Mouse (Mus musculus): ENCODE data around the gene Cox7a2. TPM values are rescaled to one million over a fixed set of nuclear protein-coding genes. Genes with fewer than 3 reads are reported as not detected.

Gene Cox7a2
- polyA plus RNA-seq (2014; fragmentation: Nextera tagmentation; extraction: Ambion mirVana) = 616 and 652 TPM in 2 replicates

GRCm38 (mm10) chr9:79759385-79760005 lies at the start of gene Cox7a2:
TSS of gene Cox7a2 (minus strand) at chr9:79759878.
- peak; percentile 100 for ATAC-seq (ENCODE audit: insufficient number of reproducible peaks, insufficient read depth, low FRiP score, low read depth)
- Histone ChIP-seq H3K9ac (replicated peaks; ENCODE audit: low read depth, low read length) (peak within 1 kb of the TSS; percentile 77), H3K27ac (ENCODE audit: low read length) (peak within 1 kb of the TSS; percentile 93), H3K4me1 (ENCODE audit: control insufficient read depth, insufficient read depth, low read length) (peaks cover 9% of the 10 kb centered on the region), H3K4me2 (replicated peaks; ENCODE audit: low read depth, low read length) (peak within 1 kb of the TSS; percentile 76), H3K4me3 (ENCODE audit: low read depth, low read length) (peak within 1 kb of the TSS; percentile 93), H3K9me3 (ENCODE audit: control insufficient read depth, low read depth, low read length) (no peaks in the 10 kb centered on the region), H3K27me3 (ENCODE audit: control insufficient read depth, insufficient read depth, low read length) (no peaks in the 10 kb centered on the region), H3K36me3 (ENCODE audit: control insufficient read depth, insufficient read depth, low read length) (peaks cover 15% of the 10 kb centered on the region)
- under 1% methylated on average over 49 of the region's 49 CpGs for WGBS

- WGBS = 64% methylated on average over 6 of the region's 6 CpGs
- H3K9me3 ChIP-seq (ENCODE audit: control insufficient read depth, low read depth, low read length) = no peaks in the 10 kb centered on the region
- no peaks in the 10 kb centered on the region for H3K4me1 ChIP-seq (ENCODE audit: control insufficient read depth, insufficient read depth, low read length)
Measured at GRCm38 (mm10) chr9:79809411-79809810, 49.7 kb upstream of the Cox7a2 start.

GRCm38 (mm10) chr9:79807178-79807577 lies 47.5 kb upstream of the Cox7a2 start:
- Histone ChIP-seq H3K27ac (ENCODE audit: low read length) (no peak overlapping the region), H3K4me1 (ENCODE audit: control insufficient read depth, insufficient read depth, low read length) (no peaks in the 10 kb centered on the region), H3K9me3 (ENCODE audit: control insufficient read depth, low read depth, low read length) (no peaks in the 10 kb centered on the region), H3K36me3 (ENCODE audit: control insufficient read depth, insufficient read depth, low read length) (no peaks in the 10 kb centered on the region), H3K4me3 (ENCODE audit: low read depth, low read length) (no peak overlapping the region), H3K4me2 (replicated peaks; ENCODE audit: low read depth, low read length) (no peak overlapping the region), H3K9ac (replicated peaks; ENCODE audit: low read depth, low read length) (no peak overlapping the region), H3K27me3 (ENCODE audit: control insufficient read depth, insufficient read depth, low read length) (no peaks in the 10 kb centered on the region)
- no peak for ATAC-seq (ENCODE audit: insufficient number of reproducible peaks, insufficient read depth, low FRiP score, low read depth)
- 47% methylated on average over 4 of the region's 4 CpGs for WGBS

More at GRCm38 (mm10) chr9:79809411-79809810, 49.7 kb upstream of the Cox7a2 start:
- Histone ChIP-seq H3K27ac (ENCODE audit: low read length) (no peak overlapping the region), H3K9ac (replicated peaks; ENCODE audit: low read depth, low read length) (no peak overlapping the region), H3K36me3 (ENCODE audit: control insufficient read depth, insufficient read depth, low read length) (no peaks in the 10 kb centered on the region), H3K4me2 (replicated peaks; ENCODE audit: low read depth, low read length) (no peak overlapping the region), H3K27me3 (ENCODE audit: control insufficient read depth, insufficient read depth, low read length) (no peaks in the 10 kb centered on the region), H3K4me3 (ENCODE audit: low read depth, low read length) (no peak overlapping the region)
- ATAC-seq (ENCODE audit: insufficient number of reproducible peaks, insufficient read depth, low FRiP score, low read depth) = no peak

GRCm38 (mm10) chr9:79806317-79807075 lies 46.8 kb upstream of the Cox7a2 start:
- H3K9ac ChIP-seq (replicated peaks; ENCODE audit: low read depth, low read length) = no peak overlapping the region
- no peak overlapping the region for H3K4me3 ChIP-seq (ENCODE audit: low read depth, low read length)
- H3K27me3 ChIP-seq (ENCODE audit: control insufficient read depth, insufficient read depth, low read length) = no peaks in the 10 kb centered on the region
- H3K27ac ChIP-seq (ENCODE audit: low read length) = no peak overlapping the region
- H3K9me3 ChIP-seq (ENCODE audit: control insufficient read depth, low read depth, low read length) = no peaks in the 10 kb centered on the region
- H3K4me2 ChIP-seq (replicated peaks; ENCODE audit: low read depth, low read length) = no peak overlapping the region
- ATAC-seq (ENCODE audit: insufficient number of reproducible peaks, insufficient read depth, low FRiP score, low read depth) = no peak
- H3K36me3 ChIP-seq (ENCODE audit: control insufficient read depth, insufficient read depth, low read length) = no peaks in the 10 kb centered on the region
- WGBS = 42% methylated on average over 12 of the region's 12 CpGs
- no peaks in the 10 kb centered on the region for H3K4me1 ChIP-seq (ENCODE audit: control insufficient read depth, insufficient read depth, low read length)

GRCm38 (mm10) chr9:79805426-79805825 lies 45.7 kb upstream of the Cox7a2 start:
- no peak overlapping the region for H3K9ac ChIP-seq (replicated peaks; ENCODE audit: low read depth, low read length)
- H3K4me2 ChIP-seq (replicated peaks; ENCODE audit: low read depth, low read length) = no peak overlapping the region
- WGBS = 89% methylated on average over 10 of the region's 10 CpGs
- no peak for ATAC-seq (ENCODE audit: insufficient number of reproducible peaks, insufficient read depth, low FRiP score, low read depth)
- no peaks in the 10 kb centered on the region for H3K9me3 ChIP-seq (ENCODE audit: control insufficient read depth, low read depth, low read length)
- H3K27me3 ChIP-seq (ENCODE audit: control insufficient read depth, insufficient read depth, low read length) = no peaks in the 10 kb centered on the region
- H3K4me1 ChIP-seq (ENCODE audit: control insufficient read depth, insufficient read depth, low read length) = no peaks in the 10 kb centered on the region
- no peak overlapping the region for H3K27ac ChIP-seq (ENCODE audit: low read length)
- no peaks in the 10 kb centered on the region for H3K36me3 ChIP-seq (ENCODE audit: control insufficient read depth, insufficient read depth, low read length)
- no peak overlapping the region for H3K4me3 ChIP-seq (ENCODE audit: low read depth, low read length)

GRCm38 (mm10) chr9:79796461-79797135 lies 36.9 kb upstream of the Cox7a2 start:
- H3K4me1 ChIP-seq (ENCODE audit: control insufficient read depth, insufficient read depth, low read length) = 0 out of 2 replicates have a peak, but pooled peaks cover 4% of the 10 kb centered on the region
- H3K27ac ChIP-seq (ENCODE audit: low read length) = no peak overlapping the region
- H3K4me2 ChIP-seq (replicated peaks; ENCODE audit: low read depth, low read length) = no peak overlapping the region
- no peaks in the 10 kb centered on the region for H3K36me3 ChIP-seq (ENCODE audit: control insufficient read depth, insufficient read depth, low read length)
- no peak overlapping the region for H3K4me3 ChIP-seq (ENCODE audit: low read depth, low read length)
- no peaks in the 10 kb centered on the region for H3K27me3 ChIP-seq (ENCODE audit: control insufficient read depth, insufficient read depth, low read length)
- no peak overlapping the region for H3K9ac ChIP-seq (replicated peaks; ENCODE audit: low read depth, low read length)
- no peak for ATAC-seq (ENCODE audit: insufficient number of reproducible peaks, insufficient read depth, low FRiP score, low read depth)
- no peaks in the 10 kb centered on the region for H3K9me3 ChIP-seq (ENCODE audit: control insufficient read depth, low read depth, low read length)
- WGBS = 60% methylated on average over 7 of the region's 7 CpGs

- Histone ChIP-seq H3K27me3 (ENCODE audit: control insufficient read depth, insufficient read depth, low read length) (no peaks in the 10 kb centered on the region), H3K27ac (ENCODE audit: low read length) (no peak overlapping the region), H3K9me3 (ENCODE audit: control insufficient read depth, low read depth, low read length) (no peaks in the 10 kb centered on the region), H3K36me3 (ENCODE audit: control insufficient read depth, insufficient read depth, low read length) (no peaks in the 10 kb centered on the region), H3K4me3 (ENCODE audit: low read depth, low read length) (no peak overlapping the region), H3K4me1 (ENCODE audit: control insufficient read depth, insufficient read depth, low read length) (0 out of 2 replicates have a peak, but pooled peaks cover 4% of the 10 kb centered on the region), H3K4me2 (replicated peaks; ENCODE audit: low read depth, low read length) (no peak overlapping the region), H3K9ac (replicated peaks; ENCODE audit: low read depth, low read length) (no peak overlapping the region)
- ATAC-seq (ENCODE audit: insufficient number of reproducible peaks, insufficient read depth, low FRiP score, low read depth) = no peak
- 75% methylated on average over 1 of the region's 1 CpGs for WGBS
Measured at GRCm38 (mm10) chr9:79795076-79795475, 35.4 kb upstream of the Cox7a2 start.
